Mouse (Mus musculus) myocyte (in vitro differentiated cells): ENCODE data around the gene Cd83. TPM values are rescaled to one million over a fixed set of nuclear protein-coding genes. Genes with fewer than 3 reads are reported as not detected.

ENCODE experiments used
- H3K27me3 ChIP-seq: one replicate; pipeline ENCODE4 v1.6.1; 2011; ENCODE audit not compliant: control insufficient read depth, insufficient read depth, insufficient read length
- H3K36me3 ChIP-seq: one replicate; pipeline ENCODE4 v1.6.1; 2011; ENCODE audit not compliant: control insufficient read depth, insufficient read depth
- H3K4me2 ChIP-seq: one replicate; pipeline ENCODE4 v1.6.1; 2011; ENCODE audit warnings: low read depth, control low read depth
- H3K4me3 ChIP-seq: one replicate; pipeline ENCODE4 v1.5.1; 2011; ENCODE audit warnings: mild to moderate bottlenecking, control low read depth, moderate library complexity
- H3K79me2 ChIP-seq: one replicate; pipeline ENCODE4 v1.6.1; 2011; ENCODE audit not compliant: control insufficient read depth, insufficient read depth
- H3ac ChIP-seq: one replicate; pipeline ENCODE4 v1.6.1; 2011; ENCODE audit not compliant: control insufficient read depth, insufficient read length
- CEBPB ChIP-seq: IDR thresholded peaks from 2 replicates; pipeline ENCODE4 v1.6.1; 2011; ENCODE audit warnings: mild to moderate bottlenecking, moderate library complexity; ENCODE audit not compliant: poor library complexity, insufficient read depth, severe bottlenecking
- E2F4 ChIP-seq: IDR thresholded peaks from one replicate; pipeline ENCODE4 v1.6.1; 2011; ENCODE audit warnings: mild to moderate bottlenecking, control low read depth, moderate library complexity; ENCODE audit not compliant: insufficient read depth
- MAX ChIP-seq: IDR thresholded peaks from one replicate; pipeline ENCODE4 v1.6.1; 2011; ENCODE audit warnings: low read depth, mild to moderate bottlenecking, control low read depth
- MYOD1 ChIP-seq, 3 experiments: IDR thresholded peaks; one replicate each; pipeline ENCODE4 v1.6.1; 2011; ENCODE audit warnings: control low read depth in 2 of 3, low read depth in 2 of 3, mild to moderate bottlenecking in 2 of 3, moderate library complexity in 1 of 3; ENCODE audit not compliant: insufficient read length in 2 of 3, control insufficient read depth in 1 of 3
- MYOG ChIP-seq, 3 experiments: IDR thresholded peaks; one replicate each; pipeline ENCODE4 v1.6.1; 2011; ENCODE audit warnings: control low read depth in 2 of 3, low read depth in 2 of 3, mild to moderate bottlenecking in 2 of 3; ENCODE audit not compliant: insufficient read length in 2 of 3, control insufficient read depth in 1 of 3, insufficient read depth in 1 of 3
- POLR2A ChIP-seq: IDR thresholded peaks from one replicate; pipeline ENCODE4 v1.6.1; 2011; ENCODE audit warnings: low read depth, mild to moderate bottlenecking, control low read depth, moderate library complexity; ENCODE audit not compliant: insufficient read length
- POLR2AphosphoS2 ChIP-seq: IDR thresholded peaks from one replicate; pipeline ENCODE4 v1.6.1; 2011; ENCODE audit warnings: low read depth, control low read depth; ENCODE audit not compliant: insufficient read length
- REST ChIP-seq: IDR thresholded peaks from one replicate; pipeline ENCODE4 v1.6.1; 2011; ENCODE audit warnings: mild to moderate bottlenecking, control low read depth, moderate library complexity; ENCODE audit not compliant: insufficient read depth, insufficient read length
- SRF ChIP-seq: IDR thresholded peaks from one replicate; pipeline ENCODE4 v1.6.1; 2011; ENCODE audit warnings: low read depth; ENCODE audit not compliant: control insufficient read depth, insufficient read length
- TCF12 ChIP-seq: IDR thresholded peaks from one replicate; pipeline ENCODE4 v1.6.1; 2011; ENCODE audit warnings: mild to moderate bottlenecking, control low read depth; ENCODE audit not compliant: poor library complexity, insufficient read depth, severe bottlenecking
- TCF3 ChIP-seq: IDR thresholded peaks from one replicate; pipeline ENCODE4 v1.6.1; 2011; ENCODE audit warnings: low read depth, control low read depth; ENCODE audit not compliant: insufficient read length
- USF1 ChIP-seq: IDR thresholded peaks from one replicate; pipeline ENCODE4 v1.6.1; 2011; ENCODE audit warnings: low read depth, mild to moderate bottlenecking, control low read depth, moderate library complexity
- polyA plus RNA-seq: library from polyadenylated mRNA; unstranded; fragments of >200 nt; fragmentation: generic; extraction: Trizol; gene quantifications from one replicate; pipeline ENCODE4 v1.2.1, GENCODE M21; 2012; ENCODE audit warnings: missing spikeins

The Cd83 gene
- polyA plus RNA-seq, 1 experiment = not detected

DNA sequence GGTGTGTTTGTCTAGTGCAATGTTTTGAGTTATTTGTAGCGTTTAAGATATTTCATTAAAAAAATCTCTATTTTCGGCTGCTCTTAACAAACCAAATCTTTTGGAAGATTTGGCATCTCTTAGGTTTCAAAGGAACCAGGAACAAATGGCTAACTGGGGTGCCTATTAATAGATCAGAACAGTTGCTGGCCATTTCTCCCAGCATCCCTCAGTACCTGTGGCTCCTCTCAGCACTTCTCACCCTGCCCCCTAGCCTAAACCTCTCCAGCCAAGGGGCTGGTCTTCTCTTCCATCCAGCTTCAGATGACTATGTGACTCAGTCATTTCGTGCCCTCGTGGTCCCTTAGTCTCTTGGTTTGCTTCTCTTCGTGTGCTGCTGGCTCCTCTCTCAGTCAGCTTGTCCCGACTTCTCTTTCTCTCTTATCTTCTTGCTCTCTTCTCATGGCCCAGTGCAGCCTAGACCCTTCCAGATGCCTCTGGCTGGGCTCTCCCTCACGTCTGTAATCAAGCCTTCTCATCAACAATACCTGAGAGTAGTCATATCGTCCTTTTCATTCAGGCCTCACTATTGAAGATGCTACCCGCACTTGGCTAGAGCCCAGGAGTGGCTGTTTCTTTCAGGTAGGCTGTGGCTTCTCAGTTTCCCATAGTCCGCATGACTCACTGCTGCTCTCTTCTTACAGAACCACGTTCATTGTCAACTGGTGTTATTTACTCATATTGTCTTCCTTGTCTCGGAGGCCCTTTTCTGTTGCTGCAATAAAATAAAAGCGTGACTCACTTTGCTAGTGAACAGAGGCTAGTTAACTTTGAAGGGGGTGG is 9.8 kb upstream of the Cd83 start:
- H3K79me2 ChIP-seq = no peaks in the 10 kb centered on the region
- H3K36me3 ChIP-seq = no peaks in the 10 kb centered on the region
- no peak overlapping the region for H3ac ChIP-seq
- H3K27me3 ChIP-seq = no peaks in the 10 kb centered on the region
- H3K4me3 ChIP-seq = no peak overlapping the region
- TF ChIP-seq TCF3 (no peak), SRF (no peak)
- H3K4me2 ChIP-seq = peak overlapping the region; percentile 74

DNA sequence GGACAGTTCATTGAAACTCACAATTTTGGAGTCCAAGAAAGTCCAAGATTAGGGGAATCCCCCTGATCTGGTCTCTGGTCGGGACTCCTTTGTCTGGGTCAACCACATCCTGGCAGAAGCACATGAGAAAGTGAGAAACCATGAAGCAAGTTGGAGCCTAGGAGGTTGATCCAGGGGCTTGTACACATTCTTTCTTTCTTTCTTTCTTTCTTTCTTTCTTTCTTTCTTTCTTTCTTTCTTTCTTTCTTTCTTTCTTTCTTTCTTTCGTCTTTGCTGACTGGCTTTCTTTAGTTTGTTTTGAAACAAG is 9.2 kb upstream of the Cd83 start:
- Histone ChIP-seq H3K27me3 (no peaks in the 10 kb centered on the region), H3ac (no peak overlapping the region), H3K36me3 (no peaks in the 10 kb centered on the region), H3K79me2 (no peaks in the 10 kb centered on the region), H3K4me3 (no peak overlapping the region), H3K4me2 (peak overlapping the region; percentile 74)
- TF ChIP-seq MYOD1 (IDR thresholded peaks at IDR 0.05; ENCODE audit: control insufficient read depth in 1 of 3, insufficient read length in 2 of 3, low read depth in 2 of 3) (no peak), MAX (no peak)

DNA sequence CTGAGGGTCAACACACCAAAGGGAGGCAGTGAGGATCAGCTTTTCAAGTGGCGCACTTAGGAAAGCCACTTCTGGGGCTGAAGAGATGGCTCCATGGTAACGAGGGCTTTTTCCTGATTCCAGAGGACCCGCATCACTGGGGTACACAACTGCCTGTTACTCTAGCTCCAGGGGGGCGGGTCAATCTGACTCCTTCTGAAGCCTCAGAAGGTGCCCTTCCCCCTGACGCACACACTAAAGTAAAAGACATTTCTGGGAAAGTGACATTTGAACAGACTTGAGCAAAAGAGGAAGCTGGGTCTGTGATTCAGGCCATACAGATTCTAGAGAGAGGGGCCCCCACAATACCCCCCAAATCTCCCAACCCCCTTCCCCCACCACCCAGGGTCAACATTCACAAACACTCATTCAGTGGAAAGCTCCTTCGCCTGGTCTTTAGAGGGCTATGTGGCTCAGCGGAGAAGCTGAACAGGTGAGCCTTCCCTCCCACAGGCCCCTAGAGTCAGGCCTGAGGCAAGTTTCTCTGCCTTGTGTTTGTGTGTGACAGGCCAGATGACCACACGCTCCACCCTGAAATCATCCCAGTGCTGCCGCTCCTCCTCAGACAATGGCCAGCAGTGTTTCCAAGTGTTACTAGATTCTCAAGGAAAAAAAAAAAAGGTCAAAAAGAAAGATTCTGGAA is 7.1 kb upstream of the Cd83 start:
- no peaks in the 10 kb centered on the region for H3K79me2 ChIP-seq
- no peaks in the 10 kb centered on the region for H3K36me3 ChIP-seq
- no peak overlapping the region for H3K4me3 ChIP-seq
- H3K27me3 ChIP-seq = no peaks in the 10 kb centered on the region
- no peak overlapping the region for H3K4me2 ChIP-seq
- TF ChIP-seq REST = no peak
- no peak for TF ChIP-seq MYOG (IDR thresholded peaks at IDR 0.05; ENCODE audit: control insufficient read depth in 1 of 3, insufficient read depth in 1 of 3, insufficient read length in 2 of 3, low read depth in 2 of 3)
- TF ChIP-seq POLR2AphosphoS2 = no peak
- no peak for TF ChIP-seq TCF12
- H3ac ChIP-seq = no peak overlapping the region

DNA sequence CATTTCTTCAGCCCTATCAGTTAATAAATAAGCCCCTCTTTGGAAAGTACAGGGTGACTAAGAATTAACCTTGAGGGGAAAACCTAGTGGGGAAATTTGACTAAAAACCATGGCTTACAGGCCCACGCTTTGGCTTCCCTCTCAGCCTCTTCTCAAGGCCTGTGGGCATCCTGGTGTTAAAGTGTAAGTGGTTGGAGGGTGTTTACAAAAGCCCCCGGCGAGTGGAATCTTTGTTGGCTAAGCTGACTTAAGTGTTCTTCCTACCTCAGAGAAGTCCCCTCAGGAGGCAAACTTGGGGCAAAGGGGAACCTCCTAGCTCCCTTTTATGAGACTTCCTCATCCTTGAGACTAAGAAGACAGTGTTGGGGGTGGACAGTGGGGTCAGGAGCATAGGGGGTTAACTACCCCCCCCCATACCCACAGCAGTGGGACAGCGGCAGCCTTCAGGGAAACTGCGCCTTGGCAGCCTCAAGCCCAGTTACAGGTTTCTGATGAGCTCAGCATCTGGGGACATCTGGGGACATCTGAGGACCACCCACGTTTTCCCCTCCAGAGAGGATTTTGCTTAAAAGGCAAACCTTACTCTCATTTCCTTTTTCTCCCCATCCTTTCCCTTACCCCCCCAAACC is 6.4 kb upstream of the Cd83 start:
- Histone ChIP-seq H3ac (no peak overlapping the region), H3K4me3 (no peak overlapping the region), H3K27me3 (no peaks in the 10 kb centered on the region), H3K36me3 (no peaks in the 10 kb centered on the region), H3K79me2 (no peaks in the 10 kb centered on the region), H3K4me2 (no peak overlapping the region)
- TF ChIP-seq CEBPB = no peak
- TF ChIP-seq TCF3 = no peak
- TF ChIP-seq MYOG (IDR thresholded peaks at IDR 0.05; ENCODE audit: control insufficient read depth in 1 of 3, insufficient read depth in 1 of 3, insufficient read length in 2 of 3, low read depth in 2 of 3) = no peak
- TF ChIP-seq MYOD1 (IDR thresholded peaks at IDR 0.05; ENCODE audit: control insufficient read depth in 1 of 3, insufficient read length in 2 of 3, low read depth in 2 of 3) = no peak
- TF ChIP-seq POLR2AphosphoS2 = no peak
- TF ChIP-seq E2F4 = no peak
- no peak for TF ChIP-seq POLR2A
- no peak for TF ChIP-seq REST
- TF ChIP-seq MAX = no peak
- no peak for TF ChIP-seq TCF12
- no peak for TF ChIP-seq SRF
- TF ChIP-seq USF1 = no peak

GRCm38 (mm10) chr13:43778971-43779370 is 5.6 kb upstream of the Cd83 start:
- Histone ChIP-seq H3ac (no peak overlapping the region), H3K27me3 (no peaks in the 10 kb centered on the region), H3K79me2 (no peaks in the 10 kb centered on the region), H3K36me3 (no peaks in the 10 kb centered on the region), H3K4me2 (no peak overlapping the region), H3K4me3 (no peak overlapping the region)
- TF ChIP-seq SRF = no peak
- no peak for TF ChIP-seq POLR2AphosphoS2
- TF ChIP-seq USF1 = no peak
- TF ChIP-seq MAX = no peak
- no peak for TF ChIP-seq MYOG (IDR thresholded peaks at IDR 0.05; ENCODE audit: control insufficient read depth in 1 of 3, insufficient read depth in 1 of 3, insufficient read length in 2 of 3, low read depth in 2 of 3)
